Mouse (Mus musculus) liver, embryonic 14.5 days (tissue): ENCODE measurements at regions not wholly inside any gene's neighbourhood (a gene's known extent, or its start where the extent isn't known, plus 50 kb on each side); places are given as distances from the start of the nearest gene placed in this dataset.

ENCODE experiments used
- CTCF ChIP-seq: IDR thresholded peaks from 2 replicates; pipeline ENCODE4 v1.5.1; 2016; ENCODE audit warnings: antibody characterized with exemption, low read depth, control low read depth
- EP300 ChIP-seq: IDR thresholded peaks from 2 replicates; pipeline ENCODE4 v1.6.1; 2016; ENCODE audit warnings: antibody characterized with exemption, low read depth

DNA sequence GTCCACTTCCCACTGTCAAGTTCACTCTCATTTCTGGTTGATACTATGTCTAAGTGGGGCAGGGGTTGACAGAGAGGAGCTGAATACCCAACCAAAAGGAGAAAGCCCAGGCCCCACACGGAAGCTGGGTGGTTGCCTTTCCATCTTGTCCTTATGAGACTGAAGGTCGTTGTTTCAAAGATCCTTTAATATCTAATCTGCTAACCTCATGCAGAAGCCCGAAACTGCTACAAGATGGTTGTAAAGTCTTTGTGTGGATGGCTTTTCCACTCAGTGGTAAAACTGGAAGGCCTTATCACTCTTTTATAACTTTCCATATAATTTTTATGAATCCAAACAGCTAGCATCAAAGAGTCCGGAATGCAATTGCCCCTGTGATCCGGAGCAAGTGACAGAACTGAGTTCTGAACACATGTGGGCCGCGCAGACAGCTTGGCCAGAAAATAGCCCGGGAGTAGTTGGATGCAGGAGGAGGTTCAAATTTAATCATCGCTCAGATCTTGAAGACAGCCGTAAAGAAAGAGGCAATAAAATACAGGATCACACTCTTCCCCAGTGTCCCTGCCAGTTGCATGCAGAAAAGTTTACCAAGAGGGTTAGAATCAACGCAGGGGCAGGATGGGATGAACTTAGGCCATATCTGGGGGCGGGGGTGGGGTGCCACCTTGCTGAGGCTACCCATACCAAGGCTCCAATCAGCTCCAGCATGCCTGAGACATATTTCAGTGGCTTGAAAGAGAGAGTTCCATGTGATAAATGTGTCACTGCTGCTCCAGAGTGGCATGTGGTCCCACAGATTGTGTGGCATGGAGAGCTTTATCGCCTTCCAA lies 207.2 kb downstream of the 3110018I06Rik start:
- TF ChIP-seq CTCF = no peak
- TF ChIP-seq EP300 = no peak
